ENCODE assay signal across 9 mouse cellular contexts in genomic region chr15:88865061-88865460, GRCm38 (mm10). TPM values are rescaled to one million over a fixed set of nuclear protein-coding genes. Genes with fewer than 3 reads are reported as not detected.
DNase-seq lines count a peak whose midpoint lies in the region; ATAC-seq and TF ChIP-seq lines count a peak whose summit lies in the region.
"Had no signal": no experiment of that assay in that cellular context is flagged by ENCODE, and none has a peak within 500 bp of the region (broad histone marks: within the 10 kb centered on the region; RNA-seq: fewer than 3 reads in every experiment).

No protein-coding gene starts in this region.

- H3K9ac ChIP-seq in forebrain, embryonic 12.5 days, result no peak overlapping the region
- H3K9ac ChIP-seq in forebrain, embryonic 11.5 days (ENCODE audit: low read length), result no peak overlapping the region
- peak overlapping the region; percentile 98; the same call in 1 of the 2 replicates for H3K9ac ChIP-seq in lung, postnatal 0 days (replicated peaks; ENCODE audit: low read depth)
- no peak overlapping the region for H3K9ac ChIP-seq in stomach, embryonic 14.5 days (replicated peaks; ENCODE audit: low read depth, low read length)

- peak overlapping the region; percentile 97; the same call in 1 of the 2 replicates for H3K4me2 ChIP-seq in forebrain, embryonic 12.5 days
- H3K4me2 ChIP-seq in forebrain, embryonic 11.5 days (ENCODE audit: low read depth, low read length, severe bottlenecking), result no peak overlapping the region
- peak overlapping the region; percentile 82 for H3K4me2 ChIP-seq in lung, postnatal 0 days (replicated peaks; ENCODE audit: low read depth, low read length)
- H3K4me2 ChIP-seq in stomach, embryonic 14.5 days (replicated peaks; ENCODE audit: low read depth, low read length), result peak overlapping the region; percentile 93

- no peak overlapping the region for H3K27ac ChIP-seq in forebrain, embryonic 12.5 days
- no peak overlapping the region for H3K27ac ChIP-seq in forebrain, embryonic 11.5 days (ENCODE audit: low read depth, low read length)
- H3K27ac ChIP-seq in lung, postnatal 0 days (ENCODE audit: low read length), result peak overlapping the region; percentile 99; the same call in 1 of the 2 replicates
- 0 out of 2 replicates have a peak overlapping the region, but pooled peaks have one; percentile 96 for H3K27ac ChIP-seq in limb, embryonic 10.5 days
- H3K27ac ChIP-seq in stomach, embryonic 14.5 days (ENCODE audit: low read length), result no peak overlapping the region

- no peak for TF ChIP-seq CTCF in lung, postnatal 0 days (IDR thresholded peaks at IDR 0.05)

- H3K27me3 ChIP-seq in forebrain, embryonic 12.5 days, result peaks cover 7% of the 10 kb centered on the region; the same call in 1 of the 2 replicates
- no peaks in the 10 kb centered on the region for H3K27me3 ChIP-seq in forebrain, embryonic 11.5 days (ENCODE audit: control insufficient read depth, insufficient read depth, low read length)
- H3K27me3 ChIP-seq in lung, postnatal 0 days (replicated peaks; ENCODE audit: insufficient read depth, low read length), result no peaks in the 10 kb centered on the region
- H3K27me3 ChIP-seq in limb, embryonic 10.5 days (ENCODE audit: low read depth, poor library complexity, severe bottlenecking), result no peaks in the 10 kb centered on the region
- no peaks in the 10 kb centered on the region for H3K27me3 ChIP-seq in stomach, embryonic 14.5 days (ENCODE audit: control insufficient read depth, insufficient read depth, low read length)

- H3K9me3 ChIP-seq in forebrain, embryonic 12.5 days, result peaks cover 5% of the 10 kb centered on the region; the same call in 1 of the 2 replicates
- H3K9me3 ChIP-seq in forebrain, embryonic 11.5 days (ENCODE audit: control insufficient read depth, low read length), result no peaks in the 10 kb centered on the region
- H3K9me3 ChIP-seq in lung, postnatal 0 days (ENCODE audit: low read length), result no peaks in the 10 kb centered on the region
- H3K9me3 ChIP-seq in limb, embryonic 10.5 days (replicated peaks), result no peaks in the 10 kb centered on the region
- no peaks in the 10 kb centered on the region for H3K9me3 ChIP-seq in stomach, embryonic 14.5 days (ENCODE audit: control insufficient read depth, low read depth, low read length)

- no peak for TF ChIP-seq EP300 in lung, postnatal 0 days (IDR thresholded peaks at IDR 0.05)

- peaks cover 33% of the 10 kb centered on the region for H3K4me1 ChIP-seq in forebrain, embryonic 12.5 days
- peaks cover 19% of the 10 kb centered on the region for H3K4me1 ChIP-seq in forebrain, embryonic 11.5 days (replicated peaks; ENCODE audit: control insufficient read depth, insufficient read depth, low read length)
- H3K4me1 ChIP-seq in lung, postnatal 0 days (ENCODE audit: insufficient read depth, low read depth, low read length), result peaks cover 30% of the 10 kb centered on the region
- peaks cover 75% of the 10 kb centered on the region for H3K4me1 ChIP-seq in limb, embryonic 10.5 days
- peaks cover 33% of the 10 kb centered on the region for H3K4me1 ChIP-seq in stomach, embryonic 14.5 days (ENCODE audit: control insufficient read depth, insufficient read depth, low read length)

- DNase-seq in forebrain, embryonic 11.5 days (ENCODE audit: low spot score), result no peak
- DNase-seq in lung, postnatal 0 days (ENCODE audit: low spot score), result no peak
- DNase-seq in lung, adult 18-20 months, result no peak
- no peak for DNase-seq in limb, embryonic 10.5 days (ENCODE audit: low spot score)
- DNase-seq in left cerebral cortex, postnatal 25 days (ENCODE audit: low spot score in 2 of 2), result no peak
- DNase-seq in adipocyte (ENCODE audit: low spot score), result no peak
- DNase-seq: thymus, adult 18-20 months had no signal

- WGBS in forebrain, embryonic 12.5 days, result 89% methylated on average over 14 of the region's 14 CpGs
- 89% methylated on average over 14 of the region's 14 CpGs for WGBS in forebrain, embryonic 11.5 days
- 82% methylated on average over 14 of the region's 14 CpGs for WGBS in lung, postnatal 0 days
- WGBS in limb, embryonic 10.5 days, result 79% methylated on average over 14 of the region's 14 CpGs
- 82% methylated on average over 14 of the region's 14 CpGs for WGBS in stomach, embryonic 14.5 days

- H3K36me3 ChIP-seq in forebrain, embryonic 12.5 days (replicated peaks), result peaks cover 32% of the 10 kb centered on the region
- peaks cover 2% of the 10 kb centered on the region; the same call in 1 of the 2 replicates for H3K36me3 ChIP-seq in forebrain, embryonic 11.5 days (ENCODE audit: control insufficient read depth, insufficient read depth, low read length)
- H3K36me3 ChIP-seq in lung, postnatal 0 days (ENCODE audit: insufficient read depth, low read length), result peaks cover 9% of the 10 kb centered on the region; the same call in 1 of the 2 replicates
- H3K36me3 ChIP-seq in limb, embryonic 10.5 days, result peaks cover 35% of the 10 kb centered on the region
- peaks cover 26% of the 10 kb centered on the region for H3K36me3 ChIP-seq in stomach, embryonic 14.5 days (ENCODE audit: control insufficient read depth, insufficient read depth, low read length)

- ATAC-seq in forebrain, embryonic 12.5 days (ENCODE audit: low FRiP score), result no peak
- ATAC-seq in forebrain, embryonic 11.5 days (replicated peaks; ENCODE audit: low FRiP score), result no peak
- no peak for ATAC-seq in lung, postnatal 0 days
- no peak for ATAC-seq in stomach, embryonic 14.5 days (ENCODE audit: insufficient number of reproducible peaks, insufficient read depth, low FRiP score, low read depth)

- no peak overlapping the region for H3K4me3 ChIP-seq in forebrain, embryonic 12.5 days (replicated peaks)
- H3K4me3 ChIP-seq in forebrain, embryonic 11.5 days (ENCODE audit: low read depth, low read length), result no peak overlapping the region
- peak overlapping the region; percentile 95 for H3K4me3 ChIP-seq in lung, postnatal 0 days (ENCODE audit: low read depth, low read length)
- H3K4me3 ChIP-seq in limb, embryonic 10.5 days, result peak overlapping the region; percentile 93; the same call in 1 of the 2 replicates
- peak overlapping the region; percentile 94; the same call in 1 of the 2 replicates for H3K4me3 ChIP-seq in stomach, embryonic 14.5 days (ENCODE audit: low read depth, low read length)

- intact Hi-C loops in left cerebral cortex, postnatal 25 days (cut with DNase I), result no loop called here

RNA-seq across cellular contexts. Expression of gene Pim3, which starts 3.1 kb away (rescaled TPM):
- polyA plus RNA-seq in forebrain, embryonic 12.5 days (2016; fragmentation: Nextera tagmentation; extraction: Ambion mirVana), result 46.0 and 49.4 TPM in 2 replicates
- polyA plus RNA-seq in forebrain, embryonic 11.5 days (2014; fragmentation: Nextera tagmentation; extraction: Ambion mirVana), result 42.0 and 42.7 TPM in 2 replicates
- 66.0 and 69.6 TPM in 2 replicates for polyA plus RNA-seq in lung, postnatal 0 days (2015; fragmentation: Nextera tagmentation; extraction: Ambion mirVana)
- polyA plus RNA-seq in limb, embryonic 10.5 days (2016; fragmentation: Nextera tagmentation; extraction: Ambion mirVana), result 46.6 and 48.2 TPM in 2 replicates
- polyA plus RNA-seq in stomach, embryonic 14.5 days (2014; fragmentation: Nextera tagmentation; extraction: Ambion mirVana), result 35.9 and 38.4 TPM in 2 replicates
- total RNA-seq in left cerebral cortex, postnatal 25 days (2021), result 10 to 100 TPM; 35.7 to 35.9 TPM

RNA-seq across cellular contexts. Expression of gene Creld2, which starts 45.6 kb away (rescaled TPM):
- polyA plus RNA-seq in forebrain, embryonic 12.5 days (2016; fragmentation: Nextera tagmentation; extraction: Ambion mirVana), result 63.1 and 64.3 TPM in 2 replicates
- 79.4 and 89.4 TPM in 2 replicates for polyA plus RNA-seq in forebrain, embryonic 11.5 days (2014; fragmentation: Nextera tagmentation; extraction: Ambion mirVana)
- polyA plus RNA-seq in lung, postnatal 0 days (2015; fragmentation: Nextera tagmentation; extraction: Ambion mirVana), result 62.6 and 76.5 TPM in 2 replicates
- polyA plus RNA-seq in limb, embryonic 10.5 days (2016; fragmentation: Nextera tagmentation; extraction: Ambion mirVana), result 98.5 and 99.0 TPM in 2 replicates
- polyA plus RNA-seq in stomach, embryonic 14.5 days (2014; fragmentation: Nextera tagmentation; extraction: Ambion mirVana), result 59.6 and 72.9 TPM in 2 replicates
- total RNA-seq in left cerebral cortex, postnatal 25 days (2021), result 10 to 100 TPM; 27.3 to 27.8 TPM

RNA-seq across cellular contexts. Expression of gene Alg12, which starts 45.9 kb away (rescaled TPM):
- 8.3 and 8.9 TPM in 2 replicates for polyA plus RNA-seq in forebrain, embryonic 12.5 days (2016; fragmentation: Nextera tagmentation; extraction: Ambion mirVana)
- polyA plus RNA-seq in forebrain, embryonic 11.5 days (2014; fragmentation: Nextera tagmentation; extraction: Ambion mirVana), result 10.8 and 13.5 TPM in 2 replicates
- 7.2 and 7.9 TPM in 2 replicates for polyA plus RNA-seq in lung, postnatal 0 days (2015; fragmentation: Nextera tagmentation; extraction: Ambion mirVana)
- polyA plus RNA-seq in limb, embryonic 10.5 days (2016; fragmentation: Nextera tagmentation; extraction: Ambion mirVana), result 10.8 and 12.3 TPM in 2 replicates
- polyA plus RNA-seq in stomach, embryonic 14.5 days (2014; fragmentation: Nextera tagmentation; extraction: Ambion mirVana), result 10.5 and 12.7 TPM in 2 replicates
- 10 to 100 TPM; 13.2 to 16.6 TPM for total RNA-seq in left cerebral cortex, postnatal 25 days (2021)

Comparison
In these comparisons a context has a peak if more than half of its experiments do, and no peak if none do; other contexts are left out.
1. H3K27ac ChIP-seq: peak in lung, postnatal 0 days (single experiment) and limb, embryonic 10.5 days (single experiment); none in forebrain, embryonic 12.5 days (single experiment), forebrain, embryonic 11.5 days (single experiment) and stomach, embryonic 14.5 days (single experiment).
2. H3K4me3 ChIP-seq: peak in lung, postnatal 0 days (single experiment), limb, embryonic 10.5 days (single experiment) and stomach, embryonic 14.5 days (single experiment); none in forebrain, embryonic 12.5 days (single experiment) and forebrain, embryonic 11.5 days (single experiment).